Mouse (Mus musculus): ENCODE measurements around the gene Olfr543.

GRCm38 (mm10) chr7:102467566-102467965 is 13.9 kb downstream of the Olfr543 start:
- TF ChIP-seq EP300 (optimal IDR thresholded peaks at IDR 0.05): no peak
- no peak for TF ChIP-seq CTCF (IDR thresholded peaks at IDR 0.05; ENCODE audit: low read depth)
